Mouse (Mus musculus) retina, postnatal 7 days (tissue): ENCODE measurements around the gene Slc39a8.

ENCODE experiments used
- DNase-seq: peaks from one replicate; pipeline ENCODE4 v3.0.0-alpha.2; 2012; ENCODE audit warnings: low read depth, low spot score

Gene Slc39a8

GRCm38 (mm10) chr3:135825016-135825753, at the start of gene Slc39a8:
Slc39a8 (plus strand) TSS chr3:135825279.
- DNase-seq = peak; percentile 13

DNA sequence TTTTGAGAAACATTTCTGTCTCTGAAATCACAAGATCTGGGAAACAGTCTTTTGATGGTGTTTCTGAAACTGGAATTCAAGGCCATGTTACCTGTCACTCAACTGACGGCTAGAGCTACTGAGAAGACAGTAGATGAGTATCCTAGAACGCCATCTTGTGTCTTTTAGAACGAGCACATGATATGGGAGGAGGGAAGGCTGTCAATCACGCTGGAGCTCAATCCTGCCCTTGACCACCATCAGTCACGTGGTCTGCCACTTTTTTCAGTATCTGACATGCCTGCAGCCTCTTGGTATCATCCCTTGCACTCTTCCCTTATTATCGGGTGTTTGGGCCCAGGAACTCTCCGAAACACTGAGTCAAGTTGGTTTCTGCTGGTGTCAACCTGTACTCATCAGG, 40.0 kb upstream of the Slc39a8 start:
- DNase-seq = no peak

GRCm38 (mm10) chr3:135796117-135796516, 29.0 kb upstream of the Slc39a8 start:
- DNase-seq = no peak

DNA sequence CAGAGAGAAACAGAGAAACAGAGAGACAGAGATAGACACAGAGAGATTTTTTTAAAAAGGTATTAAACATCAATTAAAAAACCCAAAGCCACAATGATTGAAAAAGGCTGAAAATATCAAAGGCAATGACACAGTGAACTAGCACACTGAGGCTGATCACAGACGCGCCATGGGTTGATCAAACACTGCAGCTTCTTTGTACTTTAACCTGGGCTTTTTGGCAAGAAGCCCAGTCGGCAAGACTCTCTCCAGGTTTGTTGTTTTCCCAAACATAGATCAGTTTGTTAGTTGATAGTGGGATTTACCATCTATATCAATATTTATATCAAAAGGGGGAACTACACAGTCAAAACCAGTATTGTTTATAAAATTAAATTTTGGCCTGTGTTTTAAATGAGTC, 26.8 kb upstream of the Slc39a8 start:
- DNase-seq = no peak

DNA sequence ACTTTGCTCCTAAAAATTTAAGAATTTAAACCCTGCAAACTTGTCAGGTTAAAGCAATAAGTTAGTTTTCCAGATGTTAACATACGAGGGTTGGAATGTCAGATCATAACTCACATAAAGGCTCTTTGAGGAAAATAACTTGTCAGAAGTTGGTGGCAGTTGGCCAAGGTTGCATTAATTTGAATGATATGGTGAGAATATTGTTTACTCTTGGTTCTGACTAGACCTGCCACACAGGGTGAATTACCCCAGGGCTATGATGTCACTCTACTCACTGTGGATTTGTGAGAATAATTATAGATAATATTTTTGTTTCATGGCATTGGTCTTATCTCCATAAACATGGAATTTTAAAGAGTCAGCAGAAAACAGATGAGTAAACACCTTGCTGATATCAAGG, 26.4 kb upstream of the Slc39a8 start:
- DNase-seq = no peak

DNA sequence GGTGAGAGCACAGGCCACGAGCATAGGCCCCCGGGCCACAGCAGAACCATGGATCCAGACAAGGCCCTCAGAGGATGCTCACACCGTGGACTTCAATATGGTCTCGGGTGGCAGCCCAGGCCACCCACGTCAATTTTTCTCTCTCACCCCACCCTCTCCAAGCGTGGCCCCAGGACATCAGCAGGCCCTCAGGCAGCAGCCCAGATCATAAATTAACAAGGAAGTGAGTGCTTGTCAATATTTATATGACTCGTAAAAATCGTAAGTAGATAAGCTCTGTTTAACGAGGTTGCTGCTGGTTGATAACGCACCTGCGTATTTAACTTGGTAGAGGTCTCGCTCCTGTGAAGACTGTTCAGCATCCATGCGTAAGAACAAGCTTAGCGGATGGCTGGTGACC, 10.4 kb upstream of the Slc39a8 start:
- no peak for DNase-seq

GRCm38 (mm10) chr3:135815973-135816727, 8.9 kb upstream of the Slc39a8 start:
- no peak for DNase-seq

- DNase-seq = no peak
Observed at GRCm38 (mm10) chr3:135817124-135817523, 8.0 kb upstream of the Slc39a8 start.

GRCm38 (mm10) chr3:135824436-135824835, 643 bp upstream of the Slc39a8 start:
- DNase-seq = no peak

- DNase-seq = peak; percentile 4
Observed at GRCm38 (mm10) chr3:135825754-135826683, 940 bp downstream of the Slc39a8 start.

- DNase-seq = no peak
Observed at GRCm38 (mm10) chr3:135826684-135827249, 1.7 kb downstream of the Slc39a8 start.

DNA sequence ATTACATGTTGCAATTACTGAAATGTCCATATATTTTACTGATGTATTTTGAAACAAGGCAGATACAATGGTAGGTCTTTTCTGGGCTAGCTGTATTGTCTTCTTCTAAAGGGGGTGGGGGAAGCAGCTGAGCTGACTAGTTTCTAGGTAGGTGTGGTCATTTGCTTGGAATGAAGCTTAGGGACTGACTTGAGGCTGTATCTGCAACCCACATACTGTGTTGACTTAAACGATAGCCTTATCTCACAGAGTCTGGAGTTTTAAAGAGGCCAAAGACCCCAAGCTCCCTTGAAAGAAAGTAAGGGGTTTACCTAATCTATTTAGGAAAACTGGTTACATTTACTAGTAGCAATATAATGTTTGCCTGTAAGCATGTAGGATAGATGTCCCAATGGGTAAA, 2.9 kb downstream of the Slc39a8 start:
- DNase-seq = no peak

DNA sequence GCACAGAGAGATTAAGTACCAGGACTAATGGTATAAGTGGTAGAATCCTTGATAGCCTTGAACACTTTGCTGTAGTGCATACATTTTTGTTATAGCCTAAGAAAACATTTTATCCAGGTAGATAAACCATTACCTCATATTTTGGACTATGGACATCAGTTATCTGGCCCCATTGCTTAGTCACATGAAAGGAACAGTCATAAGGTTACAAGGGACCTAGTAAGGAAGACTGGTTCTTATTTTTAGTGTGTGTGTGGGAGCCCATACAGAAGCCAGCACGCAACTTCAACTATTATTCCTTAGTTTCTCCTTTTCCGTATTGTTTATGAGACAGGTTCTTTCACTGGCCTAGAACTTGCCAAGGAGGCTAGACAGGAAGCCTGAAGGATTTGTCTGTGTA, 7.4 kb downstream of the Slc39a8 start:
- no peak for DNase-seq

DNA sequence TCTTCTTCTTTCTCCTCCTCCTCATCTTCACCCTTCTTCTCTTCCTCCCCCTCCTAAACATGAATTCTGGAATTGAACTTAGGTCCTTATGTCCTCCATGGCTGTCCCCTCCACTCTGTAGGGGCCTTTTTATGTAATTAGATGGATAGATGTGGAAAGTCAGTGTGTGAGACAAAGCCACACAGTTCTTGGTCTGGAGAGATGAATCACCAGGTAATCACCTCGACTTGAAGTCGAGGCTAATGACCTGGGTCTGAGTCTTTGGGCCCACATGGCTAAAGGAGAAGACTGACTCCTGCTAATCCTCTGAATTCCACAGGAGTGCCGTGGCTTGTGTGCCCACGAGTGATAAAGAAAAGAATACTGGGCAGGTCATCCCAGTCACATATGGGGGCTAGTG, 7.8 kb downstream of the Slc39a8 start:
- DNase-seq = no peak

DNA sequence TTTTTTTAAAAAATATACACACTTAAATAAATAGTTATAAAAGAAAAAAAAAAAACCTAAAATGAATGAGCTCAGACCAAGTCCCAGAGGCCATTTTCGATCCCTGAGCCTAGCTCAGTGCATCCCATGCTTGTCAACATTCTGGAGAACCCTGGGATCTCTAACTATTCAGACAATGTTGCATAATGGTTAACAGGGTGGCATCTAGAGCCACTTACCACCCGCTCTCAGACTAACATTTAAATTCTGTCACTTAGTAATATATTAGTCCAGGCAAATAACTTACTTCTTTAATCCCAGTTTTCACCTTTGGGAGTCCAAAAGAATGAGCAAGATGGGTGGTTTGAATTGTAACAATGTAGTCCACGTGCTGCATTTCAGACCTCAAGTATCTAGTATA, 9.9 kb downstream of the Slc39a8 start:
- no peak for DNase-seq

- DNase-seq = no peak
Observed at GRCm38 (mm10) chr3:135839535-135839934, 14.5 kb downstream of the Slc39a8 start.

- no peak for DNase-seq
Observed at GRCm38 (mm10) chr3:135840185-135840584, 15.1 kb downstream of the Slc39a8 start.

- DNase-seq = no peak
Observed at GRCm38 (mm10) chr3:135841716-135842511, 16.8 kb downstream of the Slc39a8 start.

DNA sequence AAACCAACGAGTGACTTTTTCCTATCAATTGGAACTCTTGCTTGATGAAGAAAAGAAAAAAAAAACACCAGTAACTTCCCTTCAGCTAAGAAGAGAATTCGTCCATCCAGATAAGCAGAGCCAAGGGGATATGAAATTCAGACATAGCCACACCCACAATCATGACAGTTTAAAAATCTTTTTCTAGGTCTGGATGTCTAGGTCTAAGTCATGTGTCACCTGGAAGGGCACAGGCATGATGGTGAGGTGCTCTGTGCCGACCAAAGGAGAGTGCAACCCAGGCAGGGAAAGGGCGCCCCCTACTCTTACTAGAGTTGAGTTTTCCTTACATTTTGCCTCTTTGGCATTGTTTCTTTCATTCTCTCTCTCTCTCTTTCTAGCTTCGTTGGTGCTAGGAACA, 18.1 kb downstream of the Slc39a8 start:
- no peak for DNase-seq

GRCm38 (mm10) chr3:135843707-135844106, 18.6 kb downstream of the Slc39a8 start:
- DNase-seq = no peak

DNA sequence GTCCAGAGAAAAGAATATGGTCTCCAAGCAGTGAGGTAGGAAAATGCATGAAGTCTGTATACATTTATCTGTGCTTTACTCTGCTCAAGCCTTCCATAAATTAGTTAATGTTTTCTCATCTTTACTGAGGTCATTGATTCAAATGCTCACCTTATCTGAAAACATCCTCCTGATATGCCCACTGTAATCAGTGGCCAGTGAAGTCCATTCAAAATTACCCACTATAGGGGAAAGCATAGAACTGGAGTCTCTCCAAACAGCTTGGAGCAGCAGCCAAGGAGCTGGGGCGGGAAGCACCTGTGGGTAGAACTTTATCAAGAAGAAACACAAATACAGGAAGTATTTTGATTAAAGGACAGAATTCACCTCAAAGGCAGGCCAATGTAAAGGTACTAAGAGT, 19.8 kb downstream of the Slc39a8 start:
- DNase-seq = no peak
